Mouse (Mus musculus): ENCODE measurements around the gene Lrfn1. TPM values are rescaled to one million over a fixed set of nuclear protein-coding genes. Genes with fewer than 3 reads are reported as not detected.
"Not testable (repeated sequence)": the region's sequence is repeated elsewhere in the genome, so short reads cannot be mapped to it uniquely, and the experiment has no call there.

Gene Lrfn1
- polyA plus RNA-seq, 1 experiment from 2014 or later = 18.8 TPM

DNA sequence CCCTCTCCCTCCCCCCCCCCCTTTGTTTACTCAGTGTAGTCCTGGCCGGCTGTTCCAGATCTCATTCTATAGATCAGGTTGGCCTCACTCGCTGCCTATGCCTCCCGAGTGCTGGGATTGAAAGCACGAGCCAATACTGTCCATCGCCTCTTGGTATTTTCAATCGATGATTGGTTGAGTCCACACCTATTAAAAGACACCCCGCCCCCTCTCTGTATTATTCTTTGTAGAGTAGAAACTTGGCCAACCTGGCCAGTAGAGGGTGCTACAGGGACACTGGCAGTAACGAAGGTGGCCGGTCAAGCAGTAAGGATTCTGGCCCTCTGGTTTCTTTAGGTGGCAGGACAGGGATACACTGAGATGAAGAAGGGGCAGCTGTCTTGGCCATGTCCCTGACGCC, 38.6 kb downstream of the Lrfn1 start:
- 3% methylated on average over 10 of the region's 10 CpGs for WGBS
- peaks cover 7% of the 10 kb centered on the region; the same call in 1 of the 2 replicates for H3K27me3 ChIP-seq (replicated peaks)
- no peak overlapping the region for H3K9ac ChIP-seq
- no peak for ATAC-seq (ENCODE audit: low FRiP score, low read depth)
- H3K9me3 ChIP-seq = no peaks in the 10 kb centered on the region
- no peak overlapping the region for H3K27ac ChIP-seq
- no peak overlapping the region for H3K4me3 ChIP-seq
- H3K36me3 ChIP-seq = no peaks in the 10 kb centered on the region
- H3K4me2 ChIP-seq (replicated peaks) = peak overlapping the region; percentile 12; the same call in 1 of the 2 replicates
- peaks cover 6% of the 10 kb centered on the region; the same call in 1 of the 2 replicates for H3K4me1 ChIP-seq

DNA sequence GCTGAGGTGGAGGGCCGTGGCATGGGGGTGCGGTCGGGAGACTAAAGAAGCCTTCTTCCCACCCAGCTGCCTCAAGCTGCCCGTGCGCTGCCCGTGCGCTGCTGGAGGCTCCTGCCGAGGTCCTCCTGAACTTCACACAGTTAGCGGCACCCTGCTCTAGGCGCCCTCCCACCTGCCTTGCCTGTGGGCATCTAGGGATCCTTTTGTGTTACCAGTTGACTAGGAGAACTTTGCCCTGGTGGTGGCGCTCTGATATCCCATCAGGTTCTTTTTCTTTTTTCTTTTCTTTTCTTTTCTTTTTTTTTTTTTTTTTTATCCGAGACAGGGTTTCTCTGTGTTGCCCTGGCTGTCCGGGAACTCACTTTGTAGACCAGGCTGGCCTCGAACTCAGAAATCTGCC, 39.1 kb downstream of the Lrfn1 start:
- H3K4me1 ChIP-seq = peaks cover 6% of the 10 kb centered on the region; the same call in 1 of the 2 replicates
- no peak for ATAC-seq (ENCODE audit: low FRiP score, low read depth)
- no peak overlapping the region for H3K4me3 ChIP-seq
- H3K9ac ChIP-seq = no peak overlapping the region
- peak overlapping the region; percentile 12; the same call in 1 of the 2 replicates for H3K4me2 ChIP-seq (replicated peaks)
- H3K9me3 ChIP-seq = no peaks in the 10 kb centered on the region
- no peak overlapping the region for H3K27ac ChIP-seq
- WGBS = 41% methylated on average over 14 of the region's 14 CpGs
- no peaks in the 10 kb centered on the region for H3K36me3 ChIP-seq
- peaks cover 7% of the 10 kb centered on the region; the same call in 1 of the 2 replicates for H3K27me3 ChIP-seq (replicated peaks)

GRCm38 (mm10) chr7:28492310-28492709, 40.5 kb downstream of the Lrfn1 start:
- ATAC-seq (ENCODE audit: low FRiP score, low read depth) = no peak

DNA sequence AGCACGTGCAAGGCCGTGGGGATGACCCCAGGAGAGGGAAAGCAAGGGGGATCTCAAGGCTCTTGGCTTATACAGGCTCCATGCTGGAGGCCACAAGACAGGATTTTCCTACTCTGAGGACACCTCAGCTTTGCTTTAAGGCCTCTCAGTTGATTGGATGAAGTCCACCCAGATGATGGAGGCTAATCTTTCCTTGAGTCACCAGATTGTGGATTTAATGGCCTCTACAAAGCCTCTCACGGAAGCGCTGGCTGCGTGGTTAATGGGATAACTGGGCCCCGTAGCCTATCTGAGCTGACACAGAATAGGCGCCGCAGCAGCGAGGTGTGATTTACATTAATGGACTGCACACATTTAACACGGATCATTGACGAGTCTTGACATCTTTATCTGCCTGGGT, 43.6 kb downstream of the Lrfn1 start:
- ATAC-seq (ENCODE audit: low FRiP score, low read depth) = peak; percentile 25; the same call in 1 of the 2 replicates
- Histone ChIP-seq H3K27me3 (replicated peaks) (no peaks in the 10 kb centered on the region), H3K4me3 (no peak overlapping the region), H3K9ac (no peak overlapping the region), H3K9me3 (no peaks in the 10 kb centered on the region), H3K36me3 (no peaks in the 10 kb centered on the region), H3K4me1 (no peaks in the 10 kb centered on the region), H3K27ac (no peak overlapping the region), H3K4me2 (replicated peaks) (no peak overlapping the region)
- 66% methylated on average over 11 of the region's 11 CpGs for WGBS

More at GRCm38 (mm10) chr7:28492310-28492709, 40.5 kb downstream of the Lrfn1 start:
- Histone ChIP-seq H3K36me3 (no peaks in the 10 kb centered on the region), H3K9me3 (no peaks in the 10 kb centered on the region), H3K4me2 (replicated peaks) (no peak overlapping the region), H3K27ac (no peak overlapping the region), H3K4me1 (peaks cover 6% of the 10 kb centered on the region; the same call in 1 of the 2 replicates), H3K9ac (no peak overlapping the region), H3K4me3 (no peak overlapping the region), H3K27me3 (replicated peaks) (peaks cover 7% of the 10 kb centered on the region; the same call in 1 of the 2 replicates)
- WGBS = 85% methylated on average over 8 of the region's 8 CpGs

- H3K4me3 ChIP-seq = no peak overlapping the region
- no peak for ATAC-seq (ENCODE audit: low FRiP score, low read depth)
- WGBS = 12% methylated on average over 5 of the region's 5 CpGs
- H3K4me1 ChIP-seq = no peaks in the 10 kb centered on the region
- H3K36me3 ChIP-seq = no peaks in the 10 kb centered on the region
- no peaks in the 10 kb centered on the region for H3K27me3 ChIP-seq (replicated peaks)
- H3K27ac ChIP-seq = no peak overlapping the region
- H3K9ac ChIP-seq = no peak overlapping the region
- H3K4me2 ChIP-seq (replicated peaks) = no peak overlapping the region
- peaks cover 7% of the 10 kb centered on the region; the same call in 1 of the 2 replicates for H3K9me3 ChIP-seq
Observed at GRCm38 (mm10) chr7:28505585-28505984, 53.8 kb downstream of the Lrfn1 start.

- H3K36me3 ChIP-seq; H3K9me3 ChIP-seq; H3K27ac ChIP-seq; H3K4me3 ChIP-seq; H3K27me3 ChIP-seq (replicated peaks); H3K4me2 ChIP-seq (replicated peaks); H3K9ac ChIP-seq; ATAC-seq (ENCODE audit: low FRiP score, low read depth); H3K4me1 ChIP-seq: not testable (repeated sequence)
- 86% methylated on average over 2 of the region's 2 CpGs for WGBS
Observed at GRCm38 (mm10) chr7:28509121-28509520, 57.3 kb downstream of the Lrfn1 start.

GRCm38 (mm10) chr7:28510405-28510974, 58.7 kb downstream of the Lrfn1 start, which contains the start of gene Ifnl2:
Gene Ifnl2, minus strand, starts transcription at chr7:28510455.
- not testable (repeated sequence) for H3K4me2 ChIP-seq (replicated peaks); H3K4me3 ChIP-seq; H3K27me3 ChIP-seq (replicated peaks); H3K27ac ChIP-seq; ATAC-seq (ENCODE audit: low FRiP score, low read depth); H3K36me3 ChIP-seq; H3K4me1 ChIP-seq; H3K9me3 ChIP-seq; H3K9ac ChIP-seq
- 65% methylated on average over 8 of the region's 8 CpGs for WGBS

GRCm38 (mm10) chr7:28511441-28511840, 59.7 kb downstream of the Lrfn1 start:
- Histone ChIP-seq H3K4me2 (replicated peaks) (no peak overlapping the region), H3K27me3 (replicated peaks) (no peaks in the 10 kb centered on the region), H3K4me3 (no peak overlapping the region), H3K36me3 (no peaks in the 10 kb centered on the region), H3K9me3 (no peaks in the 10 kb centered on the region), H3K4me1 (no peaks in the 10 kb centered on the region), H3K27ac (no peak overlapping the region), H3K9ac (no peak overlapping the region)
- no peak for ATAC-seq (ENCODE audit: low FRiP score, low read depth)
- 77% methylated on average over 8 of the region's 8 CpGs for WGBS

Other genes starting within 250 kb of the Lrfn1 start
- gene Eid2, start 184.1 kb upstream of the Lrfn1 start, polyA plus RNA-seq (2016; fragmentation: Nextera tagmentation; extraction: Ambion mirVana) = 27.7 and 31.9 TPM in 2 replicates
- gene Eid2b, start 174.2 kb upstream of the Lrfn1 start, polyA plus RNA-seq (2016; fragmentation: Nextera tagmentation; extraction: Ambion mirVana) = 29.8 and 30.7 TPM in 2 replicates
- gene Selenov, start 160.8 kb upstream of the Lrfn1 start, polyA plus RNA-seq (2016; fragmentation: Nextera tagmentation; extraction: Ambion mirVana) = 0.68 and 1.1 TPM in 2 replicates
- gene Dll3, start 149.7 kb upstream of the Lrfn1 start, polyA plus RNA-seq (2016; fragmentation: Nextera tagmentation; extraction: Ambion mirVana) = 80.4 and 82.2 TPM in 2 replicates
- 174 and 180 TPM in 2 replicates for gene Timm50, start 139.9 kb upstream of the Lrfn1 start, polyA plus RNA-seq (2016; fragmentation: Nextera tagmentation; extraction: Ambion mirVana)
- gene Supt5, start 113.2 kb upstream of the Lrfn1 start, polyA plus RNA-seq (2016; fragmentation: Nextera tagmentation; extraction: Ambion mirVana) = 98.5 and 110 TPM in 2 replicates
- 540 and 574 TPM in 2 replicates for gene Rps16, start 101.3 kb upstream of the Lrfn1 start, polyA plus RNA-seq (2016; fragmentation: Nextera tagmentation; extraction: Ambion mirVana)
- 58.9 and 63.3 TPM in 2 replicates for gene Plekhg2, start 79.4 kb upstream of the Lrfn1 start, polyA plus RNA-seq (2016; fragmentation: Nextera tagmentation; extraction: Ambion mirVana)
- 5.6 and 6.5 TPM in 2 replicates for gene Zfp36, start 71.7 kb upstream of the Lrfn1 start, polyA plus RNA-seq (2016; fragmentation: Nextera tagmentation; extraction: Ambion mirVana)
- gene Med29, start 59.3 kb upstream of the Lrfn1 start, polyA plus RNA-seq (2016; fragmentation: Nextera tagmentation; extraction: Ambion mirVana) = 42.9 and 43.9 TPM in 2 replicates
- 85.3 and 87.8 TPM in 2 replicates for gene Paf1, start 59.0 kb upstream of the Lrfn1 start, polyA plus RNA-seq (2016; fragmentation: Nextera tagmentation; extraction: Ambion mirVana)
- gene Gmfg, start 14.5 kb upstream of the Lrfn1 start, polyA plus RNA-seq (2016; fragmentation: Nextera tagmentation; extraction: Ambion mirVana) = 6.6 and 8.1 TPM in 2 replicates
- not detected in 2 replicates for gene Ifnl2, start 58.5 kb downstream of the Lrfn1 start, polyA plus RNA-seq (2016; fragmentation: Nextera tagmentation; extraction: Ambion mirVana)
- not detected in 2 replicates for gene Ifnl3, start 70.9 kb downstream of the Lrfn1 start, polyA plus RNA-seq (2016; fragmentation: Nextera tagmentation; extraction: Ambion mirVana)
- not detected in 2 replicates for gene Sycn, start 88.9 kb downstream of the Lrfn1 start, polyA plus RNA-seq (2016; fragmentation: Nextera tagmentation; extraction: Ambion mirVana)
- gene Nccrp1, start 95.3 kb downstream of the Lrfn1 start, polyA plus RNA-seq (2016; fragmentation: Nextera tagmentation; extraction: Ambion mirVana) = not detected in 2 replicates
- 33.1 and 35.0 TPM in 2 replicates for gene Samd4b, start 146.2 kb downstream of the Lrfn1 start, polyA plus RNA-seq (2016; fragmentation: Nextera tagmentation; extraction: Ambion mirVana)
- 29.3 and 31.7 TPM in 2 replicates for gene Pak4, start 146.2 kb downstream of the Lrfn1 start, polyA plus RNA-seq (2016; fragmentation: Nextera tagmentation; extraction: Ambion mirVana)
- gene Acp7, start 179.4 kb downstream of the Lrfn1 start, polyA plus RNA-seq (2016; fragmentation: Nextera tagmentation; extraction: Ambion mirVana) = not detected in 2 replicates
- gene Fbxo27, start 240.9 kb downstream of the Lrfn1 start, polyA plus RNA-seq (2016; fragmentation: Nextera tagmentation; extraction: Ambion mirVana) = 4.7 and 6.1 TPM in 2 replicates

All from neural tube, embryonic 12.5 days (tissue).